Mouse (Mus musculus) heart, adult 9 months (tissue): ENCODE data around the gene Gria3.

Experiments
- DNase-seq, 2 experiments: peaks; one replicate each; pipeline ENCODE4 v3.0.0; 2022; ENCODE audit warnings: low spot score in 2 of 2

Gene Gria3

DNA sequence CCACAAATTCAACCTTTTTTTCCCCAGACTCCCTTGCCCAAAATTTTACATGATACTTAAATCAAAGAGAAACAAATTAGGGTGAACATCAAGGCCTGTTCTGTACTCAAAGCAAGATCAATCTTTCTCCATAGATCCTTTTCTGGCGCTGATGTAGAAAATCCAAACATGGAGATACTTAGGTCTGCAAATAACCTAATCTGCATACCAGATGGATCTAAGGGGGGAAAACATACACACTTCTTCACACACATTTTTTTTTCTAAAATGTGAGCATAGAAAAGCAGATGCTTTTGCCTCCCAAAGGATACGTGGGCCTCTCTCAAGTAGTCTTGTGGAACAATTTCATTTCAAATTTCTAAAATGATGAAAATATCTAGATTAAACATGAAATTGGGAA, 164.2 kb downstream of the Gria3 start:
- DNase-seq: no peak

DNA sequence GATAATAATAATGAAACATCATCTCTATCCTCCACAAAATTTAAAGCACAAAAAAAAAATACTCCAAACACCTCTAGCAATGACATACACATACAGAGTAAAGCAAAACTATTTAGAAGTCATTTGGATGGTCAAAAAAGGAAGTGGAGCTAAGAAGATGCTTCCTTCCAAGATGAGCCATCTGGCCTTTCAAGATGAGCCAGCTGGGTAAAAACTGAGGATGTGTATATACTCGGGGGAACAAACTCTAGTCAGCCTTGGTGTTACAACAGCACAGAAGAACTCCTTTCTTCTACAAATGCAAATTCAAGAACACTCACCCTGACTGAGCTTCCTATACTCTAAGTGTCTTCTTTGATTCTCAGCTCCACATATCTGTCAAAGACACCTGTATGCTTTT, 172.4 kb downstream of the Gria3 start:
- no peak for DNase-seq

DNA sequence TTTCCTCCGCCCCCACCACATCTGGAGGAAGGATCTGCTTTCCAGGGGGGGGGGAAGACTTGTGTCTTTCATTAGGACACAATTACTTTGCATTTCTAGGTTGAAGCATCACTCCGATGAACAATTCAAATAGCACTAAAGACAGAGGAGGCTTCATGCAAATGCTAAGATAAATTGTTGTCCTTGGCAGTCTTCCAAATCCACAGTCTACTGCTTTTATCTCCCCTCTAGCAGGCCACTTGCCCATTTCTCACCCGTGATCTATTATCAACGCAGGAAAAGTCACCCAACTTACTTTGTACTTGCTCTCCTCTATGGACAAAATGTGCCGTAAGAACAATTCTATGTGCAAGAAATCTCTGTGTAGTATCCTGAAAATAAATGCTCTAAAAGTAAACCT, 178.1 kb downstream of the Gria3 start:
- DNase-seq: no peak

DNA sequence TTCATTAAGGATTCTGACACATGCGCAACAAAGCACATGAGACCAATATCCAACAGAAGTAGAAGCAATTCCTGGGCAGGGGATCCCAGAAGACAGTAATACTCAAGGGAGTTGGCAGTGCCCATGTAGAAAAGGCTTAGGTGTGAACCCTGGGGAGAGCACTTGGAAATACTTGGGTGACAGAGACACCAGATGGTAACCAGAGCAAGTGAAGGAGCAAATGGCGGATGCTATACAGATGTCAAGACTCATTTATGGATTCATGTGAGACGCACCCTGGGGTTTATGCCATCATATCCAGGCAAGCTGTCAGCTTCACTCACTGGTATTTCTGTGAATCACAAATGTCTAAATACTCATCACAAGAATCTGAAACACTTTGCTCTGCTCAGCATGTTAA, 187.0 kb downstream of the Gria3 start:
- DNase-seq: no peak

DNA sequence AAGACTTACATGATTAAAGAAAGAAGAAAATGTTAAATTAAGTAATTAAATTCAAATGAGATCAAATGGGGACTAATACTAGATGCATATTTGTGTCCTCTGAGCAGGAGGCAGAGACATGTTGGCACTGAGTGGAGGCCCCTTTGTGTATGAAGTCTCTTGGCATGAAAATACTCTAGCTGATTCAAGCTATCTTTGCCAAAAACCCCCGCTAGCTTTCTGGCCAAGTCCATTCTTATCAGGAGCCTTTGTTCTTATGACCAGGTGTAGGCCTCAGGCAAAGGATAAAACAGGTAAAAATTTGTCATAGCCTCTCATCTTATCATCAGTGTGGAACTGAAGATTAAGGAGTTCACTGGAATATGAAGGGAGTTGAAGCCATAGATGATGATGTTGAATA, 206.5 kb downstream of the Gria3 start:
- DNase-seq: no peak

DNA sequence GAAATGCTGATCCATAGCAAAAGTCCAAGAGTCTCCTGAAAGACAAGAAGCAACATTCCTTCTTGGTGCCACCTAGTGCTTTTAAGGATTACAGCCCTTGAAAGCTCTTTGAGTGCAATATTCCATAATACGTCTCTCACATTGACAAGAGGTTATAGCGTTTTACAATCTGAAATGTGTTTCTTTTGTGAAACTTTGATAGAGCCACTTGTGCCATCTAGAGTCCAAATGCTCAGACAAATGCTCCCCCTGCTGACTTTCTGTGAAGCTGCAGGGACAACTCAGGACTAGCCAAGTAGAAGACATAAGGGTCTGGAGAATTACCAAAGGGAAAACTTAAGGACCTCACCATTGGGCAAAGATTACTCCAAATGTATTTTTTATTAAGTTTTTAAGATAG, 214.3 kb downstream of the Gria3 start:
- no peak for DNase-seq

DNA sequence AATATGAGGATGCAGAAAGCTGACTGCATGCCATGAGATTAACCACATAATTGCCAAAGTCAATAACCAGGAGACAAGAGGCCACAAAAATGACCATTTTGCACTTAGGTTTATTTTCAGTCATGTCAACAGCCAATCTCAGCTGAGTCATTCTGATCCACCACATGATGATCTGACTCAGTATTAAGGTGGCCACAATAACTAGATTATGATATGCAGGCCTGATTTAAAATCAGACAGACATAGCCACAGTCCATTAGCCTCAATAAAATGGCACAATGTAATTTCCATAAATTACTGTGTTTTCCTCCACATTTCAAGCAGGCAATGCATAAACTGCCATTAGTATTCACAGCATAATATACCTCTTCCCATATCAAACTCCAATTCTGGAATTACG, 216.3 kb downstream of the Gria3 start:
- DNase-seq: no peak

DNA sequence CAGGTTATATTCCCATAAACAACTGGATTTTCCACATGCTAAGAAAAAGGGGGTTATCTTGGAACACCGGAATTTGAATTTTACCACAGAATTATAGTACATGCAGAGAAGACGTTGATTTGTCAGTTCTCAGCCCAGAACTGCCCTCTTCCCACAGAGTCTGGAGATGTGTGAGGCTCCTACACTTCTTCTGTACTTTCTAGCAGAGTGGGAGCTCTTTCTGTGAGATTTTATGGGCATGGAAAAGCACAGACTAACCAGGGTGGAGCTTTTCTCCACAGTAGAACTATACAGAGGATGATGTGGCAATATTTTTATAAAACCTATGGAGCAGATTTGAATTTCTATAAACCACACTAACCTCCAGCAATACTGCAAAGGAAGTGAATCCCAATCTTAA, 217.7 kb downstream of the Gria3 start:
- no peak for DNase-seq

DNA sequence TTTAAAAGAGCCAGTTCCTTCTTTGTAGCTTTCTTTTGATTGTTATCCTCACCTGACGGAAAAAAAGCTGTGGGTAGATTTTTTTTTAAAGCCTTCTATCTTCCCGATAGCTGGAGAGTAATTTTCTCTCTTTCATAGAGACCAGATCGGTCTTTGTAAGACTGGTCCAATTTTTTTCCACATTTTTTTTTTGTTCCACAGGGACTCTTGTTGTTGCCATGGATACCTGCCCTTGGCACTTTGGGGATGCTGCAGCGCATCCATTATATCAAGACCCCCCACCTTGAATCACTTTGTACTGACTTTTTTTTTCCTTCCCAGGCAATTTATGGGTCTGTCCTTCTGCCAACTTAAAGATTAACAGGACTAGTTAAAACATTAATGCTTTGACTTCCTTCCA, 232.9 kb downstream of the Gria3 start:
- DNase-seq: no peak

DNA sequence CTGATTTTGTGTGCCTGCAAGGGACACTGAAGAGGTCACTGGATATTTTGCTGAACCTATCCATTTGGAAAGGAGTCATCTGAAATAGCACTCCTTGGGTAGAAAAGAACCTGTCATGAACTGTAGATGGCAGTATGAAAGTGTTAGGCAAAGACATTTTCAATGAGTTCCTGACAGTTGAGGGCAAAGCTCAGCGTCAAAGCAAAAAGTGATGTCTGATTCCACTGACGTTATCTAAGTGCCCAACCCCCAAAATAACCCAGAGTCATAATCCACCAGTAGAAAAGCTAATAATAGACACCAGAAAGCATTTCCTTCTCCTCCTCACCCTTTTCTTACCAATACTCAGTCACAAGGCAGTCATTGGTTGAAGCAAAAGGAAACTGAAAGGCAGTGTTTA, 244.3 kb downstream of the Gria3 start:
- no peak for DNase-seq

DNA sequence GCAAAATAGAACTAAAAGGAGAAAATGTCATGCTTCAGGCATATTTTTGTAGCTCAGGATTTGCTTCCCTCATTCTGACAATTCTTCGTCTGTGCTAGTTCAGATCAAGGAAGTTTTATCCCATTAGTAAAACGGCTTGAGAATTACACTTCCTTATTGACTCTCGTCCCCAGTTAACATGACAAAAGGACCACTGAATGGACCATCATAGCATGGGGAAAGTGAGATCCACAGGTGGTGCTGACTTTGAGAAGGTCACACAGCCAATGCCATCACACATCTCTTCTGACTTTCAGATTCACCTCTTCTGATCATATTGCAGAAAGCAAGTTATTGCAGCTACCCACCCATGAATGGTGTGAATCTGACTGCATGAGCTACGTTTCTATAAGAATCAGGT, 257.1 kb downstream of the Gria3 start:
- DNase-seq: no peak

DNA sequence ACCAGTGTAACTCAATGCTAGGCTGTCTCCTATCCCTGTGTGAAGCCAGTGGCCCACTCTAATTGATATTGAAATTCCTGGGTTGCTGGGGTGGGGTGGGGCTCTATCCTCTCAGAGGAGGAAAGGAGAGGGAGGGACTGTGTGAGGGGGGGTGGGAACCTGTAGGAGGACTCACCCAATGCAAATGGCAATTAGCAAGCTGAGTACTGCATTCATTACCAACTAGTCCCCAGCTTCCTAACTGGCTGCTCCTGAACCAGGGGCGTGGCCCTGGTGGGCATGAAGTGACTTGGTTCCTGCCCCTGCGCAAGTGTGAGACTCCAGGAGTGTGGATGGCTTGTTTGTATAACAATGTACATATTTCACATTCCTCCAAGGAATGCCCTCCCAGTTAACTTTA, 288.2 kb downstream of the Gria3 start:
- DNase-seq: no peak

DNA sequence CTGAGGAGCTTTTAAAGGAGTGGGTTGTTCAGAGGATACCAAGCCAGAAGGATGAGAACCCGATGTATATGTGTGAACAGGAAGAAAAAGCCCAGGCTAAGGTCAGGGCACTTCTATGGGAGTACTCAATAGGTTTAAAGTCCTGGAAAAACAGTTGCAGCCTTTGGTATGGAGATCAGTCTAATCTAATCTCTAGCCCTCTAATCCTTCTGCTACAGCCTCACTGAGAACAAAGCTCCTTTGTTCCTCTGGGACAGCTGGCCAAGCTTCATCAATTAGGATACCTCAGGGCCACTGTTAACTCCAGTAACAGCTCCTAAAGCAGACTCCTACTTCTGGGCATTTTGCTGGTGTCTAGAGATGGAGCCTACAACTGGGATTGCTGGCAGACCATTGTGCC, 291.4 kb downstream of the Gria3 start:
- DNase-seq: no peak
